Mouse (Mus musculus): ENCODE measurements around the gene Lonrf3. TPM values are rescaled to one million over a fixed set of nuclear protein-coding genes. Genes with fewer than 3 reads are reported as not detected.

The Lonrf3 gene
- 1 to 10 TPM; 2.4 TPM for total RNA-seq (2021)
- long read RNA-seq, experiment 1, result 0 reads
- long read RNA-seq, experiment 2, partial matches to known transcripts, result 0 of 1 reads
- long read RNA-seq, experiment 2, other reads (novel, unspliced or antisense), result 0 of 1 reads

DNA sequence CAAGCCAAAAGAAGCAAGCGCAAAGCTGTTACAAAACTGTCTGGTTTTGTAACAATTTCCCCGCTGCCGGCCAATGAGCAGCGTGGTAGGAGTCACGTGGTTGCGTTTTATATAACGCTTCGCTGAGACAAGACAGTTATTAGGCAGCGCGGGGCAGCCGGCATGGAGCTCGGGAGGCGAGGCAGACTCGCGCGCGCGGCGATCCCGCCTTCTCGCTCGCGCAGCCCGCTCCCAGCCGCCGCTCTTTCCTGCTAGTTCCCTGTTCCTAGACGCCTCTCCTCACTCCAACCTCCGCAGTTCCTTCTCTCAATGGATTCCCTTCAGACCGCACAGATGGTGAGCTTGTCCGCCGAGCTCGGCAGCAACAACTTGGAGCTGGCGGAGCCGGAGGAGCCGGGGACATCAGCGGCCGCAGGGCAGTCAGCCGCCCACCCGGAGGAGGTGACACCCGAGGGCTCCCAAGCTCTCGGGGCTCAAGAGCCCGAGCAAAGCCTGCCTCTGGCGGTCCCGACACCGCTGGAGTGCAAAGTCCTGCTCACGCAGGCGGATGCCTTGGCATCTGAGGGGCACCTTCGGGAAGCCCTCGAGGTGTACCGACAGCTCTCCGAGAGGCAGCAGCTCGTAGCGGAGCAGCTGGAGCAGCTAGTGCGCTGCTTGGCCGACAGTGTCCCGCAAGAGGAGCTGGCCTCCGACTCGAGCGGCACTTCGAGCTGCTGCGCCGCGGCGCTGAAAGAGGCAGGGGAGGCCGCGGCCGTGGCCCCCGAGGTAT is at the start of gene Lonrf3:
TSS of gene Lonrf3 (plus strand) at position 83 of the 769 bp plus-strand sequence.
- DNase-seq, result peak; percentile 68

DNA sequence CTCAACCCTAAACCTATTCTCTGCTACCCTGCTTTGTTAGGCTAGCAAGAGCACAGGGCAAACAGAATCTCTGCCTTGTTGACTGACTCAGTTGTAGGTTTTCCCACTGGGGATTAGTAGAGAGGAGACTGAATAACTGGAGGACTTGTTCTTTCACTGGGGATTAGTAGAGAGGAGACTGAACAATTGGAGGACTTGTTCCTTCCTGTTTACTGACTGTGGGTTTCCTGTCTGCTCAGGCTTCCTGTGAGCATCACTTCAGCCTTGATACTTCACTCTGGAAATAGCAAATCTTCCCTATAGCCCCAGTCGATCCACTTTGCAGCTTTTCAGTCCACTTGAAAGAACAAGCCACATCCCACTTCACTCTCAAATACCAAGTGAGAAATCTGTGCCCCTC is 49.4 kb upstream of the Lonrf3 start:
- no peak for DNase-seq

DNA sequence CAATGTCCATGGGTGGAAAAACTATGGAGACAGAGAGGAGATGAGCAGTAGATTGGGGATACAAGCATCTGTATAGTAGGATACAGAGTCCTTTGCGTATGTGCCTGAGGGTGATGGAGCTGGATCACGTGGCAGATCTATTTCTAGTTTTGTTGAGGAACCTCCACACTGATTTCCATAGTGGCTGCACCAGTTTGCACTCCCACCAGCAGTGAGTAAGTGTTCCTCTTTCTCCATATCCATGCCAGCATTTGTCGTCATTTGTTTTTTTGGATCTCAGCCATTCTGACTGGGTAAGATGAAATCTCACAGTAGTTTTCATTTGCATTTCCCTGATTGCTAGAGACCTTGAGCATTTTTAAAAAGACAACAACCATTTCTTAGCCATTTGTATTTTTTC is 16.7 kb upstream of the Lonrf3 start:
- no peak for DNase-seq

DNA sequence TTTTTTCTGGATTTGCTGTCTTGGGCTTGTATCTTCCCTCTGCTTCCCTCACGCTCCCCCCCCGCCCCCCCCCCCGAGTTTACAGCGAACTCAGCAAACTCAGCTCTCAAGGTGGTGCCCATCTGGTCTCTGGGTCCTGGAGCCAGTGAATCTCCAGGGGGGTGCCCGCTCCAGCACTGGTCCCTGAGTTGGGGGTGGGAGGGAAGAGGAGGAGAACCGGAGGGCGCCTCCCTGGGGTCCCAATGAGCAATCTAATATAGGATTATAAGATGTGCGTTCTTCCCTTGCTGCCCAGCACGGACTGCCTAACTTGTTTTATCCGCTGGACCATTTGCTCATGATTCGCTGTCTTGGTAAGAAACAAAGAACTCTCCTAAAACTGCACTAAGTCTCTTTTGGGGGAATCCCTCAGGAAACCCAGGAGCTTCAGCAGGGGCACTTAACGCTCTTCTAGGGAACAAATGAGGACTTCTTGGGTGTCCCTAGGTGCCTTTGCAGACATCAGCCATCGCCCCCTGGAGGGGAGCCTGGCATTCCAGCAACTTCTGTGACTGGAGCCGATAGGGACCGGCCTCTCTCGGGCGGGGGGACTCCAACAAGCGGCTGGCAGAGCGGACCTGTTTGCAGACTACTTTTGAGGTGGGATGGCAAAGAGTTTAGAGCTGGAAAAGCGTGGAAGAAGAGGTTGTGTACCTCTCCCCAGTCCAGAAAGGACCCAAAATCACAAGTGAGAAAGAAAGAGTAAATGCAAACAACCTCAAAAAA is 480 bp upstream of the Lonrf3 start:
- peak; percentile 16 for DNase-seq

DNA sequence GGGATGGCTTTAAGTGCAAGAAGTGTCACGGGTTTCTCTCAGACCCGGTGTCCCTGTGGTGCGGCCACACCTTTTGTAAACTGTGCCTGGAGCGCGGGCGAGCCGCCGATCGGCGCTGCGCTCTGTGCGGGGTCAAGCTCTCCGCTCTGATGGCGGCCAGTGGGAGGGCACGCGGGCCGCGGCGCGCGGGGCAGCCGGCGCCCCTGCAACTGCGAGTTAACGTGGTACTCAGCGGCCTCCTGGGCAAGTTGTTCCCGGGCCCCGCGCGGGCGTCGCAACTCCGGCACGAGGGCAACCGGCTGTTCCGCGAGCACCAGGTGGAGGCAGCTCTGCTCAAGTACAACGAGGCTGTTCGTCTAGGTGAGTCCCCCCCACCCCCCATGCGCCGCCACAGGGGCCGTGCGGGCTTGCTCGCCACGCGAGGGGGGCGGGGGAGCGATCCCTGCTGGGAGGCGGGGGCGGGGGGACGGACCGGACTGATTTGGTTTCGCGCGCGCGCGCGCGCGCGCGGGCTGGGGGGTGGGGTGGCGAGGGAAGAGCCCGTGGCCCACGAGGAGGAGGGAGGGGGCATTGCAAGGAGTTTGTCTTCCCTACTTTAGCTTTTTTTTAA is 992 bp downstream of the Lonrf3 start:
- DNase-seq, result peak; percentile 7

DNA sequence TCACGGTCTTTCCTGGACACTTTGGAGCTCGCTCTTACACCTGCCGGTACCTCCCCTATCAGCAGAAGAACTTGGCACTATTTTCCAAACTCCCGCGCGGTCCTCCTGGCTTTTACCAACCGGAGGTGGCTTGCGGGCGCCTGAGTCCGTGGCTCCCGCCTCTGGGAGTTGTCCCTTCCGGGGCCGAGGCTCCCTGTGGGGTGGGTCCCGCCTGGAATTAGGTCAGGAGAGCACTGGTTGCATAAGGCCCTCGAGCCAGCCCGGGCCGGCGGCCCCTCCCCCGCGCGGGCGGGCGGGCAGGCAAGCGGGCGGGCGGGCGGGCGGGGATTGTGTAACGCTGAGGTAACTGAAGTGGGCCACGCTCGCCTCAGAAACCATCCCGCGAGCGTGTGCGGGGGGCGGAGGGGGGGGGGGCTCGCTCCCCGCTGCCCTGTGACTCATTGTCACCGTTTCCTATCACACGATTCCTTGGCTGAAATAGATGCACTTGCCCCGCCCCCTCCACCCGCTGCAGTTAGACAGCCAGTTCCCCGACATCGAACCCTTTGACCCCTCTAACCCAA is 1.8 kb downstream of the Lonrf3 start:
- DNase-seq, result peak; percentile 63

DNA sequence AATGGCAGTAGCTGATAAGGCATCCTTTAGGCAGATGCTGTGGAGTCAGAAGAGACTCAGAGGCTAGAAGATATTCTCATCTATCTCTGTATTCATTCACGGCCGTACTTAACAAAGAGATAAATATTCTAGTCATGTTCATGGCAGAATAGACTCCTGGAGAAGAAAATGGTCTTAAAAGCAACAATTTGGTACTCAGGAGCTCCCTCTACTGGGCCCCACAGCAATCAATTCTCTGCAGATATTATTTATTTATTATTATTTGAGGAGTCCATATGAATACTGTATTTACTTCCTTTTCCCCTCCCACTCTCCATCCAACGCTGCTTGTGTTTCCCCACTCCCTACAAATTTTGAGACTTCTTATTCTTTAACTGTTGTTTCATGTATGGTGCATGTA is 24.3 kb downstream of the Lonrf3 start:
- DNase-seq, result no peak

DNA sequence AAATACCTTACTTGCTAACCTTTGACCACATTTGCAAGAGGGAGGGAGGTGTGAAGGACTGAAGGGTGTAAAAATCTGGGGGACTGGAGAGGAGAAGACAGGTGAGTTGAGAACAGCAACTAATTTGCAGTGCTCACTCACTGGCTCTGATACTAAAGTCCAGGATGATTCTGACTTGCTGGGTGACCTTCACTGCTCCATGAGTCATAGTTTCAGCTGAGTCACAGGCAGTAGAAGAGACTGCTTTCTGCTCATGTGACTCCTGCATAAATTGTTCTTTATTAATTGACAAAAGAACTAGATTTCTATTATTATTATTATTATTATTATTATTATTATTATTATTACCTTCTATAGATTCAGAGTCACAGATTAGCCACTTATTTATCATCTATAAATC is 57.2 kb downstream of the Lonrf3 start:
- no peak for DNase-seq

DNA sequence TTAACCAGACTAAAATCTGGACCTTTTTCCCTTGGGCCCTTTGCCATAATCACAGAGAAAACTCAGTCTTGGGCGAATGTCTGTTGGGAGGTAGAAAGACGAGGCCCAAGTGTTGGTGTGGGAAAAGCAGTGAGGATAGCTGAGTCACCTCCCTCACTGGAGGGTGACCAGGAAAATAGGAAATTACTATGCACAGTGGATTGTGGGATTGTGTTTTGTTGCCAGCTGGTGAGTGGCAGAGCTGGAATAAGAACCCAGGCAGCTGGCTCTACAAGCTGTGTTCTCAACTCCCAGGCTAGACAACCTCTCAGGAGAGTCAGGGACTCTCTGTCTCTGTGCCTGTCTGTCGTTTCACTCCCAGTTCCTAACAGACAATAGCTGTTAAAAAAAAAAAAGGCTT is 61.8 kb downstream of the Lonrf3 start:
- DNase-seq, result no peak

DNA sequence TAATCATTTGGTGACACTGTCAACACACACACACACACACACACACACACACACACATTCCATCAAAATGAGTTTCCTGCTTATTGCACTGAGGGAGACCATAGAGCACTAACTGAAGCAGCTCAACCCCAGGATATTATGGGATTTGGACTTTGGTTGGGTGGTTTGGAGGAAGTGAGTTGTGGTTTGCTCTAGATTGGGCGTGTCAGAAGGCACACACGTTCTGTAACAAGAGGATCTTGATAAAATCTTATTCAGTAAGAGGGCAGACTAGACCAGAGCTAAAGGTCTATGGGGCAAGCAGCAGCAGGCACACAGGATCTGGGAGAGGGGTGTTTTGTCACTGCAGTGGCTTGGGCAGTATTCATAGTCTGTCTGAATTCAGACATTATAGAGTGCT is 62.4 kb downstream of the Lonrf3 start:
- DNase-seq, result no peak

DNA sequence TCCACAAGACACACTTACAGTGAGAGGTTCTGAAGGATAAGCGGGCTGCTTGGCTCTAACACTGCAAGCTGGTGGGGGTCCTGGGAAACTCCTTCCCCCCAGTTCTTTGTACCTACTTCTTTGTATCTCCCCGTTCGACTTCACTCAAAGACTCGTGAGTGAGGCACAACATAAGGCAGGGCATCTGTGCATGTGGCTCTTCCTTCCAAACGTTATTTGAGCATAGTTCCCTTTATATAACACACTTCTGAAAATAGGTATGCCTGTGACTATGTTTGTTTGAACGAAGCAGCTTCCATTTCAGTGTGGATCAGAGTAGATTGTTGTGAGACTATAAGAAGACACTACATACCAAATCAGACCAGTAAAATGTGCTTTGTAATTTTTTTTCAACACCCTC is 64.5 kb downstream of the Lonrf3 start:
- DNase-seq, result no peak

DNA sequence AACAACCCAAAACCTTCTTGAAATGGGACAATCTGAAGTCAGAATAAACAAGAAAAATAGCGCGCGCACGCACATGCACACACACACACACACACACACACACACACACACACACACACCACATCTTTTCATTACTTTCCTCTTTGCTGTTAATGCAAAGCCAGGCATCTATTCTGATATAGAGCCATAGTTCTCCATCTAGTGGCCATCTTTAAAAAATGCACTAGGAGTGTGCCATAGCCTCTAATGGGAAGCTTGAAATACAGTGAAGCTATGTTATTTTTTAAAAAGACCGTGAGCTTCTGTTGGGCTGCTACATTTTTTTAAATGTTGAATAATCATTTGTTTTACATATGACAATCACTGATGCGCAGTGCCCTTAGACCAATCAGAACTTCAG is 65.1 kb downstream of the Lonrf3 start:
- no peak for DNase-seq

DNA sequence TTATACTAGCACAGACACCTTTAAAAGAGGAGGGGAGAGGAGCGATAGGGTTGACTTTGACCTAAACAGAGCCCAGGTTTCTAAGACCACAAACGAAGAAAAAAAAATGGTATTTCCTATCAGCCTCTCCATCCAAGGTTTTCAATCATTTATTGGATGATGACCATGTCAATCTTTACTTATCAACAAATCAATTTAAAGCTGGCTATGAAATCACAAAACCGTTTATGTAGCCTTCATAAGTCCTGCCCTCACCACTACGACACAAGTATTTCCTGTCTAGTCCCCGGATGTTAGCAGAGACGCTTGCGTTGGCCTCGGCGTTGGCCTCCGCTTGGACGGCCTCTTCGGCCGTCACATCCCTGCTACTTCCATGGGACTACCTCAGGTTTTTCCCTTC is 72.8 kb downstream of the Lonrf3 start, which contains the start of gene Gm6268:
TSS of gene Gm6268 (plus strand) at position 301 of the 400 bp plus-strand sequence.
- no peak for DNase-seq

DNA sequence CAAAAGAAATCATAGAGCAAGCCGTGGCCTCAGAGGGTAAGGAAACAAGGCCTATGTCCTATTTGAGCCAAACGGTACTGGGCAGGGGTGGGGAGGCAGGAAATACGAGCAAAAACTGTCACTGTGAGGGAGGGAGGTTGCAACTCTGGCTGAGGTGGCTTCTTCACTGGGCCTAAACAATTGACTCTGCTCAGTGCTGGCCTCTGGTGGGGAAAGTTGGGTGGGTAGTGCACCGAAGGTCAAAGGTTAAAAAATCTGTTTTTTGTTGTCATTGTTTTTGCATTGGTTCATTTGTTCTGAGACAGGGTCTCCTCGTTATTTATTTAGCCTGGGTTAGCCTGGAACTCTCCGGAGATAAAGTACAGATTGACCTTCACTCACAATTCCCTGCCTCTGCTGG is 74.2 kb downstream of the Lonrf3 start:
- no peak for DNase-seq

Small RNA genes lying within 50 kb of the gene (microRNA-seq; reads per million reads assigned to microRNA genes)
- 0 reads per million in 2 experiments for gene Gm44485 (ENCODE audit: borderline replicate concordance in 2 of 2)

Other genes starting within 250 kb of the Lonrf3 start
- gene Il13ra1, start 216.2 kb upstream of the Lonrf3 start, total RNA-seq (2021), result 1 to 10 TPM; 2.1 to 2.2 TPM
- not detected for gene Zcchc12, start 132.4 kb upstream of the Lonrf3 start, total RNA-seq (2021)
- not detected for gene Gm6268, start 72.9 kb downstream of the Lonrf3 start, total RNA-seq (2021)
- not detected for gene Gm14569, start 163.5 kb downstream of the Lonrf3 start, total RNA-seq (2021)

Measured in gastrocnemius, postnatal 25 days (tissue).